In the genomic region with DNA sequence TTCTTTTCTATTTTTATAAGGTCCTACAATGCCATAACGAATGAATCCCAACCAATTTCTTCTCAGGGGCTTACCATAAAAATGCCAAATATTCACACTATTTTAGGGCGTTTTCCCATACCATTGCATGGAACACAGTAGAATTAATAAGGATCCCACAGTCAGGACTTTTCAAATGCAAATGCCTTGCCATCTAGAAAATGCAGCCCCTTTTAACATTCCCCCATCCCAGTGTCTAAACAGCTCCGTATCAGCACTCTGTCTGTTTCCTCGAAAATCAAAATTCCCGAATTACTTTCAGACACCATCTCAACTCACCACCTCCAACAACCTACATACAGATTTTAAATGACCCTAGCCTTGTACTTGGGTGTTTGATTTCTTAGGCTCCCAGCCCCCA, we compare ENCODE assay signal across 8 mouse cellular contexts. TPM values are rescaled to one million over a fixed set of nuclear protein-coding genes. Genes with fewer than 3 reads are reported as not detected.
DNase-seq lines count a peak whose midpoint lies in the region; ATAC-seq lines count a peak whose summit lies in the region.

No protein-coding gene starts in this region.

- 26% methylated on average over 5 of the region's 5 CpGs for WGBS in heart, embryonic 15.5 days
- WGBS in hindbrain, embryonic 13.5 days = 18% methylated on average over 5 of the region's 5 CpGs
- 23% methylated on average over 5 of the region's 5 CpGs for WGBS in midbrain, embryonic 11.5 days

- no peaks in the 10 kb centered on the region for H3K27me3 ChIP-seq in heart, embryonic 15.5 days
- H3K27me3 ChIP-seq in hindbrain, embryonic 13.5 days = 0 out of 2 replicates have a peak, but pooled peaks cover 10% of the 10 kb centered on the region
- H3K27me3 ChIP-seq in midbrain, embryonic 11.5 days (ENCODE audit: control insufficient read depth, insufficient read depth, low read length) = no peaks in the 10 kb centered on the region; the same call in 1 of the 2 replicates

- H3K27ac ChIP-seq in heart, embryonic 15.5 days = peak overlapping the region; percentile 99
- no peak overlapping the region for H3K27ac ChIP-seq in brown adipose tissue, adult 24 weeks (replicated peaks; ENCODE audit: low read depth, low read length)
- no peak overlapping the region for H3K27ac ChIP-seq in hindbrain, embryonic 13.5 days
- H3K27ac ChIP-seq in midbrain, embryonic 11.5 days (ENCODE audit: low read depth, low read length) = no peak overlapping the region; the same call in 1 of the 2 replicates

- H3K4me3 ChIP-seq in heart, embryonic 15.5 days = peak overlapping the region; percentile 76
- peak overlapping the region; percentile 85 for H3K4me3 ChIP-seq in brown adipose tissue, adult 24 weeks (ENCODE audit: insufficient read depth, low read depth, low read length)
- peak overlapping the region; percentile 81 for H3K4me3 ChIP-seq in hindbrain, embryonic 13.5 days
- peak overlapping the region; percentile 60 for H3K4me3 ChIP-seq in midbrain, embryonic 11.5 days (ENCODE audit: low read depth, low read length)

- intact Hi-C loops in gastrocnemius, postnatal 36 days (cut with DNase I) = loop anchor here (2.0 to 5.0 kb wide), 2 partner anchors 41 to 90 kb away; no protein-coding TSS in a partner anchor

- peak overlapping the region; percentile 91 for H3K9ac ChIP-seq in heart, embryonic 15.5 days
- peak overlapping the region; percentile 92 for H3K9ac ChIP-seq in hindbrain, embryonic 13.5 days
- H3K9ac ChIP-seq in midbrain, embryonic 11.5 days (ENCODE audit: low read length) = peak overlapping the region; percentile 87

- H3K4me1 ChIP-seq in heart, embryonic 15.5 days (replicated peaks) = peaks cover 44% of the 10 kb centered on the region
- H3K4me1 ChIP-seq in brown adipose tissue, adult 24 weeks (ENCODE audit: control insufficient read depth, insufficient read depth, insufficient read length, low read length) = peaks cover 6% of the 10 kb centered on the region; the same call in 1 of the 2 replicates
- peaks cover 30% of the 10 kb centered on the region for H3K4me1 ChIP-seq in hindbrain, embryonic 13.5 days (replicated peaks)
- peaks cover 12% of the 10 kb centered on the region for H3K4me1 ChIP-seq in midbrain, embryonic 11.5 days (ENCODE audit: control insufficient read depth, insufficient read depth, low read length)

- peak overlapping the region; percentile 87 for H3K4me2 ChIP-seq in heart, embryonic 15.5 days
- peak overlapping the region; percentile 81 for H3K4me2 ChIP-seq in hindbrain, embryonic 13.5 days
- peak overlapping the region; percentile 84 for H3K4me2 ChIP-seq in midbrain, embryonic 11.5 days

- H3K36me3 ChIP-seq in heart, embryonic 15.5 days = peaks cover 4% of the 10 kb centered on the region; the same call in 1 of the 2 replicates
- peaks cover 8% of the 10 kb centered on the region; the same call in 1 of the 2 replicates for H3K36me3 ChIP-seq in hindbrain, embryonic 13.5 days
- H3K36me3 ChIP-seq in midbrain, embryonic 11.5 days (ENCODE audit: control insufficient read depth, insufficient read depth, low read length) = no peaks in the 10 kb centered on the region; the same call in 1 of the 2 replicates

- ATAC-seq in heart, embryonic 15.5 days (replicated peaks; ENCODE audit: insufficient number of reproducible peaks, insufficient read depth, low FRiP score, low read depth) = no peak
- no peak for ATAC-seq in hindbrain, embryonic 13.5 days (ENCODE audit: low FRiP score)
- ATAC-seq in midbrain, embryonic 11.5 days (ENCODE audit: low FRiP score) = no peak
- ATAC-seq in monocyte, adult 5-6 weeks (replicated peaks; ENCODE audit: insufficient number of reproducible peaks, low FRiP score, low TSS enrichment, poor library complexity, severe bottlenecking) = no peak

- H3K9me3 ChIP-seq in heart, embryonic 15.5 days (replicated peaks) = no peaks in the 10 kb centered on the region
- H3K9me3 ChIP-seq in hindbrain, embryonic 13.5 days = no peaks in the 10 kb centered on the region
- no peaks in the 10 kb centered on the region for H3K9me3 ChIP-seq in midbrain, embryonic 11.5 days (ENCODE audit: control insufficient read depth, low read length)

- no peak for DNase-seq in heart, adult 11 months
- DNase-seq in midbrain, embryonic 11.5 days (ENCODE audit: low spot score, missing footprints) = peak; percentile 86
- no peak for DNase-seq in embryo, embryonic 10 days (ENCODE audit: low spot score)
- DNase-seq in gastrocnemius, postnatal 36 days = no peak

RNA-seq across cellular contexts. Expression of gene Kif13a, which starts 1.3 kb away (rescaled TPM):
- polyA plus RNA-seq in heart, embryonic 15.5 days (2015; fragmentation: Nextera tagmentation; extraction: Ambion mirVana) = 41.6 and 45.3 TPM in 2 replicates
- 8.9 and 15.1 TPM in 2 replicates for polyA plus RNA-seq in brown adipose tissue, adult 24 weeks (2012; ENCODE audit: insufficient read depth, insufficient read length, missing spikeins)
- polyA plus RNA-seq in hindbrain, embryonic 13.5 days (2015; fragmentation: Nextera tagmentation; extraction: Ambion mirVana) = 11.2 and 11.6 TPM in 2 replicates
- polyA plus RNA-seq in midbrain, embryonic 11.5 days (2014; fragmentation: Nextera tagmentation; extraction: Ambion mirVana) = 15.5 and 16.1 TPM in 2 replicates
- total RNA-seq in monocyte, adult 5-6 weeks (2017) = 13.3 to 20.2 TPM (median 18.5 TPM) in 3 replicates
- total RNA-seq in gastrocnemius, postnatal 36 days (2021) = 10 to 100 TPM; 73.1 to 81.3 TPM
